Mouse (Mus musculus) WW6 (cell line): ENCODE results near the gene Nlgn2.

ENCODE experiments used
- DNase-seq: peaks from one replicate; pipeline ENCODE4 v3.0.0-alpha.2; 2013; ENCODE audit warnings: low read depth, low spot score

Nlgn2 gene

GRCm38 (mm10) chr11:69828832-69829231 lies 8.8 kb downstream of the Nlgn2 start:
- DNase-seq: no peak

- DNase-seq: no peak
Measured at GRCm38 (mm10) chr11:69823456-69823855, 14.1 kb downstream of the Nlgn2 start.

GRCm38 (mm10) chr11:69822080-69822479 lies 15.5 kb downstream of the Nlgn2 start, which contains the start of gene Spem1:
TSS of gene Spem1 (minus strand) at chr11:69822180.
- DNase-seq: no peak

- DNase-seq: no peak
Measured at GRCm38 (mm10) chr11:69818871-69819270, 18.7 kb downstream of the Nlgn2 start.

- DNase-seq: no peak
Measured at GRCm38 (mm10) chr11:69818365-69818764, 19.2 kb downstream of the Nlgn2 start, which contains the start of gene Spem2. TSS of gene Spem2 (minus strand) at chr11:69818465.

GRCm38 (mm10) chr11:69816520-69816919 lies 21.1 kb downstream of the Nlgn2 start:
- DNase-seq: no peak

GRCm38 (mm10) chr11:69815155-69815554 lies 22.4 kb downstream of the Nlgn2 start, which contains the start of gene Gm39566:
TSS of gene Gm39566 (minus strand) at chr11:69815298.
- DNase-seq: no peak

- DNase-seq: no peak
Measured at GRCm38 (mm10) chr11:69810280-69810679, 27.3 kb downstream of the Nlgn2 start.

- DNase-seq: no peak
Measured at GRCm38 (mm10) chr11:69807641-69808040, 29.9 kb downstream of the Nlgn2 start.

- DNase-seq: no peak
Measured at GRCm38 (mm10) chr11:69806378-69806777, 31.2 kb downstream of the Nlgn2 start.

- no peak for DNase-seq
Measured at GRCm38 (mm10) chr11:69804972-69805909, 32.3 kb downstream of the Nlgn2 start, which contains the start of gene Tmem102. TSS of gene Tmem102 (minus strand) at chr11:69805624.

GRCm38 (mm10) chr11:69804652-69804940 lies 33.0 kb downstream of the Nlgn2 start:
- DNase-seq: no peak

GRCm38 (mm10) chr11:69803786-69804651 lies 33.6 kb downstream of the Nlgn2 start:
- DNase-seq: no peak

GRCm38 (mm10) chr11:69803328-69803727 lies 34.3 kb downstream of the Nlgn2 start:
- DNase-seq: no peak

GRCm38 (mm10) chr11:69802648-69803105 lies 34.9 kb downstream of the Nlgn2 start:
- DNase-seq: no peak

GRCm38 (mm10) chr11:69801379-69801977 lies 36.1 kb downstream of the Nlgn2 start, which contains the start of gene Fgf11:
TSS of gene Fgf11 (minus strand) at chr11:69801857.
- DNase-seq: no peak

- no peak for DNase-seq
Measured at GRCm38 (mm10) chr11:69800392-69801197, 37.0 kb downstream of the Nlgn2 start.

GRCm38 (mm10) chr11:69800138-69800391 lies 37.5 kb downstream of the Nlgn2 start:
- DNase-seq: no peak

GRCm38 (mm10) chr11:69799394-69800137 lies 38.0 kb downstream of the Nlgn2 start:
- DNase-seq: no peak

GRCm38 (mm10) chr11:69797924-69798323 lies 39.7 kb downstream of the Nlgn2 start:
- DNase-seq: no peak
